Mouse (Mus musculus): ENCODE results near the gene Slc17a1.

The Slc17a1 gene

GRCm38 (mm10) chr13:23933421-23934210 is 66.1 kb downstream of the Slc17a1 start, which contains the start of gene Hist1h2ba:
Hist1h2ba (minus strand) TSS chr13:23934156.
- in situ Hi-C loops (cut with MboI; ENCODE audit: low pct_unique_long_range_greater_than_20kb in 1 of 2, low sequenced_read_pairs in 2 of 2, unreplicated experiment in 1 of 2) = no loop called here

GRCm38 (mm10) chr13:23934211-23934520 is 66.6 kb downstream of the Slc17a1 start, which contains the start of gene Hist1h2aa:
Hist1h2aa (plus strand) TSS chr13:23934462.
- in situ Hi-C loops (cut with MboI; ENCODE audit: low pct_unique_long_range_greater_than_20kb in 1 of 2, low sequenced_read_pairs in 2 of 2, unreplicated experiment in 1 of 2) = no loop called here

- in situ Hi-C loops (cut with MboI; ENCODE audit: low pct_unique_long_range_greater_than_20kb in 1 of 2, low sequenced_read_pairs in 2 of 2, unreplicated experiment in 1 of 2) = no loop called here
Observed at GRCm38 (mm10) chr13:23938699-23939098, 71.1 kb downstream of the Slc17a1 start.

- in situ Hi-C loops (cut with MboI; ENCODE audit: low pct_unique_long_range_greater_than_20kb in 1 of 2, low sequenced_read_pairs in 2 of 2, unreplicated experiment in 1 of 2) = no loop called here
Observed at GRCm38 (mm10) chr13:23940291-23940690, 72.7 kb downstream of the Slc17a1 start.

- in situ Hi-C loops (cut with MboI; ENCODE audit: low pct_unique_long_range_greater_than_20kb in 1 of 2, low sequenced_read_pairs in 2 of 2, unreplicated experiment in 1 of 2) = no loop called here
Observed at GRCm38 (mm10) chr13:23942861-23943260, 75.3 kb downstream of the Slc17a1 start.

Data from mouse embryonic stem cell (cell line).